Mouse (Mus musculus): ENCODE results near the gene Gpr137c. TPM values are rescaled to one million over a fixed set of nuclear protein-coding genes. Genes with fewer than 3 reads are reported as not detected.
A peak's percentile ranks its signal among the peaks of the same experiment; 100 is the strongest.

Gpr137c gene
- polyA plus RNA-seq, 1 experiment from 2014 or later = 0.69 TPM

- H3K27me3 ChIP-seq (replicated peaks; ENCODE audit: control insufficient read depth, insufficient read depth, low read length) = no peaks in the 10 kb centered on the region
- peak overlapping the region; percentile 78 for H3K27ac ChIP-seq (ENCODE audit: low read depth, low read length)
- no peaks in the 10 kb centered on the region for H3K36me3 ChIP-seq (ENCODE audit: control insufficient read depth, insufficient read depth, low read length)
- H3K4me1 ChIP-seq (replicated peaks; ENCODE audit: control insufficient read depth, insufficient read depth, low read length) = peaks cover 34% of the 10 kb centered on the region
- no peak for ATAC-seq (replicated peaks; ENCODE audit: low FRiP score)
- no peaks in the 10 kb centered on the region for H3K9me3 ChIP-seq (ENCODE audit: control insufficient read depth, low read length)
- peak overlapping the region; percentile 26; the same call in 1 of the 2 replicates for H3K9ac ChIP-seq (ENCODE audit: low read depth, low read length)
- peak overlapping the region; percentile 58 for H3K4me2 ChIP-seq
- H3K4me3 ChIP-seq (ENCODE audit: low read depth, low read length) = no peak overlapping the region
- no peak for DNase-seq (ENCODE audit: low spot score)
- 75% methylated on average over 3 of the region's 3 CpGs for WGBS
These were observed 101.5 kb downstream of the Gpr137c start for GRCm38 (mm10) chr14:45321067-45321466.

DNA sequence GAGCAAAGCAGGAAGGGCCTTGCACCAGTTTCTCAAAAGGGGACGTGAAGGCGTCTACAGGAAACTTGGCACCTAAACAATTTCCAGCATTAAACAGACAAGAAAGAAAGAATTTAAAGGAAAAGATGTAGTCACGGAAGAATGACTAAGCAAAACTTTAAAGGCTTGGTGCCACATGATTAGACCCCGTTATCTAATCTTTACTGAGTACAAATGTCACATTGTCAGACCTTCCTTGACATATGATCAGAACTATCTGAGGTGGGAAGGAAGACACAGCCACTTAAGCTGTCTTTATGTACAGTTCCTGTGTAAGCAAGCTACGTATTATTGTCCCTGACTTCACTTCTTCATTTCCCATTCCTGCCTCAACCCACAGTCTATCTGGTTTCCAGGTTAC, 102.1 kb downstream of the Gpr137c start:
- Histone ChIP-seq H3K27me3 (replicated peaks; ENCODE audit: control insufficient read depth, insufficient read depth, low read length) (no peaks in the 10 kb centered on the region), H3K36me3 (ENCODE audit: control insufficient read depth, insufficient read depth, low read length) (no peaks in the 10 kb centered on the region), H3K27ac (ENCODE audit: low read depth, low read length) (peak overlapping the region; percentile 78), H3K4me2 (peak overlapping the region; percentile 58), H3K4me3 (ENCODE audit: low read depth, low read length) (no peak overlapping the region), H3K9ac (ENCODE audit: low read depth, low read length) (peak overlapping the region; percentile 35; the same call in 1 of the 2 replicates), H3K9me3 (ENCODE audit: control insufficient read depth, low read length) (no peaks in the 10 kb centered on the region), H3K4me1 (replicated peaks; ENCODE audit: control insufficient read depth, insufficient read depth, low read length) (peaks cover 30% of the 10 kb centered on the region)
- no peak for DNase-seq (ENCODE audit: low spot score)
- 41% methylated on average over 5 of the region's 5 CpGs for WGBS
- peak; percentile 48 for ATAC-seq (replicated peaks; ENCODE audit: low FRiP score)

DNA sequence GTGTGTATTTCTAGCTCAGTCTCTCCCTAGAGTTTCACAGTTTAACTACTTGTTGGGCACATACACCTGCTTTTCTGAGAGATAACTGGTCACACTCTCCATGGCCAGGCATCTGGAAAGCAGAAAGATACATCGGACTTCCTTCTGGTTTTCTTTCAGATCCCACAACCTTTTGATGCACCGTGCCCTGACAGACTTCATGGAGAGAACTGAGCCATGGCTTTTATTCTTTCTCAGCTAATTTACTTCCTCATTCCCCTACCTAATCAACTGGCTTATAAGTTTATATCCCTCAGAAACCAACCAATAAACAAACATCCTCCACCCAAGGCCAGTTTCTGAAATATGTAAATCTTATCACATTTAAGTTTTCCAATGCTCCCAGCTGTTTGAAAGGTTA, 102.9 kb downstream of the Gpr137c start:
- peak overlapping the region; percentile 58 for H3K4me2 ChIP-seq
- ATAC-seq (replicated peaks; ENCODE audit: low FRiP score) (no peak), DNase-seq (ENCODE audit: low spot score) (no peak)
- WGBS = 73% methylated on average over 2 of the region's 2 CpGs
- H3K27me3 ChIP-seq (replicated peaks; ENCODE audit: control insufficient read depth, insufficient read depth, low read length) = no peaks in the 10 kb centered on the region
- H3K4me1 ChIP-seq (replicated peaks; ENCODE audit: control insufficient read depth, insufficient read depth, low read length) = peaks cover 25% of the 10 kb centered on the region
- no peak overlapping the region; the same call in 1 of the 2 replicates for H3K9ac ChIP-seq (ENCODE audit: low read depth, low read length)
- no peak overlapping the region for H3K4me3 ChIP-seq (ENCODE audit: low read depth, low read length)
- H3K27ac ChIP-seq (ENCODE audit: low read depth, low read length) = peak overlapping the region; percentile 78; the same call in 1 of the 2 replicates
- no peaks in the 10 kb centered on the region for H3K9me3 ChIP-seq (ENCODE audit: control insufficient read depth, low read length)
- H3K36me3 ChIP-seq (ENCODE audit: control insufficient read depth, insufficient read depth, low read length) = no peaks in the 10 kb centered on the region

DNA sequence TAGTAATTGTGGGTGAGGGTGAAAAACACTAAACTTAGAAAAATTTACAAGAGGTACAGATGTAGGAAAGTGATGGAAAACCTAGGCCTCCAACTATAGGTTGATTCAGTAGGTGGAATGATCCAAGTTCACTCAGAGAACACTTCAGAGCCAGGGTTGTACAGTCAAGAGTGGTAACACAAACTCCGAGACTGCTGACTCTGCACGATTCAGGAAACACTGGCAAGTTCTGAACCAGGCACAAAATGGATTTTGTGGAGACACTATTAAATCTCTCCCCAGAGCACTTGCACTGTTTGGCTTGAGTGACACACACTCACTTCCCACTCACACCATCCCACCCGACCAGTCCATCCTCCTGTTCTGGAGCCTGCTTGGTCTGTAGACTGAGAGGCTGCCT, 103.8 kb downstream of the Gpr137c start:
- no peak overlapping the region for H3K27ac ChIP-seq (ENCODE audit: low read depth, low read length)

DNA sequence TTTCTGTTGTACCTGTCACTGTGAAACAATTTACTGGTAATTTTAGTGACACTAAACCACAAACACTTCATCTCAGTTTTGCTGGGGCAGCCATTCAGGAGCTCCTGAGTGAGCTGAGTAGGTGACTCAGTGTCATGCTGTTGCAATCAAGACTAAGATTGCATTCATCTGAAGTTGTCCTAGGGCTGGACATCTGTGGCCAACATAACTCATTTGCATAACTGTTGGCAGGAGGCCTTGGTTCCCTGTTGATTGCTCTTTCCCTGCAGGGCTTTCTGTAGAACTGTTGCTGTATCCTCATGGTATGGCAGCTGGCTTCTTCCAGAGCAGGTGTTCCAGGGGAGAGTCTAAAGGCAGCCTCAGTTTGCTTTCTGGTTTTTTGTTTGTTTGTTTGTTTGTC, 106.0 kb downstream of the Gpr137c start:
- no peaks in the 10 kb centered on the region for H3K9me3 ChIP-seq (ENCODE audit: control insufficient read depth, low read length)
- H3K36me3 ChIP-seq (ENCODE audit: control insufficient read depth, insufficient read depth, low read length) = no peaks in the 10 kb centered on the region
- H3K9ac ChIP-seq (ENCODE audit: low read depth, low read length) = no peak overlapping the region
- no peak overlapping the region for H3K4me3 ChIP-seq (ENCODE audit: low read depth, low read length)
- no peak overlapping the region for H3K27ac ChIP-seq (ENCODE audit: low read depth, low read length)
- no peaks in the 10 kb centered on the region for H3K27me3 ChIP-seq (replicated peaks; ENCODE audit: control insufficient read depth, insufficient read depth, low read length)
- ATAC-seq (replicated peaks; ENCODE audit: low FRiP score) (no peak), DNase-seq (ENCODE audit: low spot score) (no peak)
- no peak overlapping the region for H3K4me2 ChIP-seq
- peaks cover 20% of the 10 kb centered on the region for H3K4me1 ChIP-seq (replicated peaks; ENCODE audit: control insufficient read depth, insufficient read depth, low read length)

More for the DNA sequence above, 103.8 kb downstream of the Gpr137c start:
- Histone ChIP-seq H3K9ac (ENCODE audit: low read depth, low read length) (no peak overlapping the region), H3K4me3 (ENCODE audit: low read depth, low read length) (no peak overlapping the region), H3K9me3 (ENCODE audit: control insufficient read depth, low read length) (no peaks in the 10 kb centered on the region), H3K36me3 (ENCODE audit: control insufficient read depth, insufficient read depth, low read length) (no peaks in the 10 kb centered on the region), H3K27me3 (replicated peaks; ENCODE audit: control insufficient read depth, insufficient read depth, low read length) (no peaks in the 10 kb centered on the region), H3K4me2 (no peak overlapping the region), H3K4me1 (replicated peaks; ENCODE audit: control insufficient read depth, insufficient read depth, low read length) (peaks cover 25% of the 10 kb centered on the region)
- no peak for DNase-seq (ENCODE audit: low spot score)
- 84% methylated on average over 3 of the region's 3 CpGs for WGBS
- ATAC-seq (replicated peaks; ENCODE audit: low FRiP score) = no peak

DNA sequence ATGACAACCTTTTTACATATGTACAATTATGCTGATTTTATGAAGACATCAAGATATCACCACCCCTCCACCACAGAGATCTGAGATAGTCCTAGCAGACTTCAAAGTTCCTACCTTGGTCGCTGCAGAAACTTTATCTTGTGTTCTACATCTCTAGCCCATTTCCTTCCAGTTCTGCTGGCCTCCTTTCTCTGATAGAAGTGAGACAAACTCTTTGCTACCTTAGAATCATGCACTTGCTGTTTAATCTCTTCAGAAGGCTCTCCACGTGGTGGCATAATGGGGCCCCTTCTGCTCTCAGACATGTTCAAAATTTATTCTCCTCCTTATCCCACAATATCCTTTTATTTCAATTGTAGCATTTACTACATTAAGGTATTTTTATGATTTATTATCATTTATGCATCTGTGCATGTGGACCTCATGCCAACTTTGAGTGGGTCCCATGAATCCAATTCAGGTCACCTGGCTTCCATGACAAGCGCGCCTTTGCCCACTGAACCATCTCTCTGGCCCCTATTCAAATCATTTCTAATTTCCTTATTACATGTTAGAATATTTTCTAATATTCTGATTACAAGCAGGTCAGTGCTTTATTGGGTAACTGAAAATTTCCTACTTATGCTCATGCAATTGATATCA, 108.7 kb downstream of the Gpr137c start:
- DNase-seq (ENCODE audit: low spot score) (no peak), ATAC-seq (replicated peaks; ENCODE audit: low FRiP score) (no peak)
- 74% methylated on average over 4 of the region's 4 CpGs for WGBS
- H3K27ac ChIP-seq (ENCODE audit: low read depth, low read length) = no peak overlapping the region
- no peak overlapping the region for H3K4me2 ChIP-seq
- H3K9ac ChIP-seq (ENCODE audit: low read depth, low read length) = no peak overlapping the region
- H3K27me3 ChIP-seq (replicated peaks; ENCODE audit: control insufficient read depth, insufficient read depth, low read length) = no peaks in the 10 kb centered on the region
- no peak overlapping the region for H3K4me3 ChIP-seq (ENCODE audit: low read depth, low read length)
- peaks cover 8% of the 10 kb centered on the region; the same call in 1 of the 2 replicates for H3K36me3 ChIP-seq (ENCODE audit: control insufficient read depth, insufficient read depth, low read length)
- no peaks in the 10 kb centered on the region for H3K9me3 ChIP-seq (ENCODE audit: control insufficient read depth, low read length)
- 0 out of 2 replicates have a peak, but pooled peaks cover 9% of the 10 kb centered on the region for H3K4me1 ChIP-seq (replicated peaks; ENCODE audit: control insufficient read depth, insufficient read depth, low read length)

- H3K9me3 ChIP-seq (ENCODE audit: control insufficient read depth, low read length) = no peaks in the 10 kb centered on the region
- H3K4me3 ChIP-seq (ENCODE audit: low read depth, low read length) = peak overlapping the region; percentile 93
- H3K9ac ChIP-seq (ENCODE audit: low read depth, low read length) = peak overlapping the region; percentile 64
- no peaks in the 10 kb centered on the region for H3K27me3 ChIP-seq (replicated peaks; ENCODE audit: control insufficient read depth, insufficient read depth, low read length)
- ATAC-seq (replicated peaks; ENCODE audit: low FRiP score) = peak; percentile 50
- no peak for DNase-seq (ENCODE audit: low spot score)
- H3K4me2 ChIP-seq = peak overlapping the region; percentile 71
- 8% methylated on average over 8 of the region's 8 CpGs for WGBS
- H3K4me1 ChIP-seq (replicated peaks; ENCODE audit: control insufficient read depth, insufficient read depth, low read length) = 0 out of 2 replicates have a peak, but pooled peaks cover 9% of the 10 kb centered on the region
- H3K36me3 ChIP-seq (ENCODE audit: control insufficient read depth, insufficient read depth, low read length) = peaks cover 10% of the 10 kb centered on the region; the same call in 1 of the 2 replicates
- peak overlapping the region; percentile 60; the same call in 1 of the 2 replicates for H3K27ac ChIP-seq (ENCODE audit: low read depth, low read length)
These were observed 109.6 kb downstream of the Gpr137c start for GRCm38 (mm10) chr14:45329018-45329588.

- peak within 1 kb of the TSS; percentile 96 for H3K9ac ChIP-seq (ENCODE audit: low read depth, low read length)
- H3K4me1 ChIP-seq (replicated peaks; ENCODE audit: control insufficient read depth, insufficient read depth, low read length) = 0 out of 2 replicates have a peak, but pooled peaks cover 9% of the 10 kb centered on the region
- H3K9me3 ChIP-seq (ENCODE audit: control insufficient read depth, low read length) = no peaks in the 10 kb centered on the region
- peak; percentile 92 for DNase-seq (ENCODE audit: low spot score)
- peak within 1 kb of the TSS; percentile 93 for H3K4me3 ChIP-seq (ENCODE audit: low read depth, low read length)
- H3K36me3 ChIP-seq (ENCODE audit: control insufficient read depth, insufficient read depth, low read length) = peaks cover 13% of the 10 kb centered on the region; the same call in 1 of the 2 replicates
- no peaks in the 10 kb centered on the region for H3K27me3 ChIP-seq (replicated peaks; ENCODE audit: control insufficient read depth, insufficient read depth, low read length)
- peak within 1 kb of the TSS; percentile 92 for H3K27ac ChIP-seq (ENCODE audit: low read depth, low read length)
- H3K4me2 ChIP-seq = peak within 1 kb of the TSS; percentile 71
- under 1% methylated on average over 44 of the region's 44 CpGs for WGBS
- ATAC-seq (replicated peaks; ENCODE audit: low FRiP score) = peak; percentile 96
These were observed 110.2 kb downstream of the Gpr137c start, which contains the start of gene Psmc6 for GRCm38 (mm10) chr14:45329589-45330181. Gene Psmc6, plus strand, starts transcription at chr14:45329788.
